Mouse (Mus musculus): ENCODE results near the gene Setd4.

Gene Setd4

DNA sequence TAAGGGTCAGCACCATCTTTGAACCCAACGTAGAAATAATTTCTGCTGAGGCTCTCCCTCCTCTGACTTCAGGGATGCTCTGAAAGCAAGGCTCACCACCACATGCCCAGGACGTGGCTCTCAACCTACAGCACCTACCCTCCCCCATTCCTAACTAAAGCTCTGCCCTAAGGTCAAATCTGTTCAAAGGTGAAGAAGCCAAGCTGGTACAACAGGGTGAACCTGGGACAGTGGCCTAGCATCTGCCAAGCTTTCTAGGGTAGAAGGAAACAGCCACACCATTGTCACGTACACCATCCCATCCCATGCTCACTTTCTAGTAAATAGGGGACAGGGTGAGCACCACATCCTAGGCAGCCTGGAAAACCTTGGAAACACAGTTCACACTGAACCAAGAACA, 11.2 kb downstream of the Setd4 start:
- DNase-seq (ENCODE audit: low spot score in 2 of 2) = no peak

DNA sequence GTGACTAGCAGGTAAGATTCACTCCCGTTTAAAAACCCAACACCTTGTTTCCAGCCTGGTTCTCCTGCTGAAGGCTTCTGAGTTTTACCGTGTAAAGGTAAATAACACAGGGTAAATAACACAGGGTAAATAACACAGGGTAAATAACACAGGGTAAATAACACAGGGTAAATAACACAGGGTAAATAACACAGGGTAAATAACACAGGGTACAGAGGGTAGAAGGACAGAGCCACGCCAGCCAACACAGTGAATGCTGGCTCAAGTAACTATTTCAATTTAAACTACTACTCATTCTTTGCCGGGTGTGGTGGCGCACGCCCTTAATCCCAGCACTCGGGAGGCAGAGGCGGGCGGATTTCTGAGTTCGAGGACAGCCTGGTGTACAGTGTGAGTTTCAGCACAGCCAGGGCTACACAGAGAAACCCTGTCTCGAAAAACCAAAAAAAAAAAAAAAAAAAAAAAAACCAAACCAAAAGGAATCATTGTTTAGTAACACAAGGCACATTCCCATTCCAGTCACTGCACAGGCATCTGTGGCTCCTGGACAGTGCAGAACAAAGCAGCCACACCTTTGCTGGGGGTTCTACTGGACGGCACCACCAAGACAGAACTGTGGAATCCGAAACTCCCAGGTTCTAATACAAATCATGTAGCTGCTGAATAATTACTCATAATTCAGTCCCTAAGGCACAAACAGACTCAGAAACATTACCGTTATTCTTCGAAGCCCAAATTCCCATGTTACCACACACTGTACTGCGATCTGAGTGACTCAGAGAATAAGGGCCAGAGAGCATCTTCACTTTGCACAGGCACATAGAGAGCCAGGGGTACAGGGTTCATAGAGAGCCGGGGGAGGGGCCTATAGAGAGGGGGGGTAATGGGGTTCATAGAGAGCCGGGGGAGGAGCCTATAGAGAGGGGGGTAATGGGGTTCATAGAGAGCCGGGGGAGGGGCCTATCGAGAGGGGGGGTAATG, 12.1 kb downstream of the Setd4 start:
- DNase-seq (ENCODE audit: low spot score in 2 of 2) = no peak

DNA sequence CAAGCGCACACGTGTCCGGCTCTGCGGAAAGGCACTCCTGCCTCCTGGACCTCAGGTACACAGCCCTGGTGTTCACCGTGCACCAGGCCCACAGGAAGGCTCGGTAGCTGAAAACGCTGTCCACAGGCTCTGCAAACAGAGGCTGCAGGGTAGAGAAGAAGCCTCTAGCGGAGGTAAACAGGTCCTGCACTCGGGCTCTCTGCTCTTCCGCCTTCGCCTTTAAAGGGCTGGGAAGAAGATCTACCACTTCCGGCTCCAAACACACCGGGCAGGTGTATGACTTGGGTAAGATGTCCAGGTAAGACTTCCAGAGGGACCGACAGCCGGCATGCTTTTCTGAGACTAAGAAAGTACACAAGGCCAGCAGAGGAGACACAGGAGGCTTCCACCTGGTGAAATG, 12.9 kb downstream of the Setd4 start:
- DNase-seq (ENCODE audit: low spot score in 2 of 2) = no peak

DNA sequence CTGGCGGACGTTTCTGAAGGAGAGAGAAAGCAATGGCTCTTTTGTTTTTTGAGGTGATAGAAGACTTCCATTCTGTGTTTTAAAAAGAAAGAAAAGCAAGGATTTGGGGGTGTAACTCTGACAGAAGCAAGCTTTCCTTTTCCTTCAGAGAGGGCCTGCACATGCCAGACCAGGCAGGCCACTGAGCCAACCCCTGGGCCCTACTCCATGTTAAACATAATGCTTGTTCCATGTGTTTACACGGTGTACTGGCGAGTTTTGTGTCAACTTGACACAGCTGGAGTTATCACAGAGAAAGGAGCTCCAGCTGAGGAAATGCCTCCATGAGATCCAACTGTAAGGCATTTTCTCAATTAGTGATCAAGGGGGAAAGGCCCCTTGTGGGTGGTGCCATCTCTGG, 15.6 kb downstream of the Setd4 start:
- no peak for DNase-seq (ENCODE audit: low spot score in 2 of 2)

DNA sequence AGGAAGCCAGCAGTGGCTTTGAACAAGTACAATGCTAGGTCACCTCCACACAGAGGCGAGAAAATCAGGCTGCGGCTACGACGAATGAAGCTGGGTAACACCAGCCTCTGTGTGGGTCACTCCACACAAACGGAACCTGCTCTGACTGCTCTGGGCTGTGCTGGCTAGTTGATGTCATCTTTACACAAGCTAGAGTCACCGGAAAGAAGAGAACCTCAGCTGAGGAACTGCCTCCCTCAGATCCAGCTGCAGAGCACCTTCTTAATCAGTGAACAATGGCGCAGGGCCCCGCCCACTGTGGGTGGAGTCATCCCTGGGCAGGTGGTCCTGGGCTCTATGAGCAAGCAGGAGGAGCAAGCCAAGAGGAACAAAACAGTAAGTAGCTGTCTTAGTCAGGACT, 17.5 kb downstream of the Setd4 start:
- peak; percentile 53 to 75 for DNase-seq (ENCODE audit: low spot score in 2 of 2)

DNA sequence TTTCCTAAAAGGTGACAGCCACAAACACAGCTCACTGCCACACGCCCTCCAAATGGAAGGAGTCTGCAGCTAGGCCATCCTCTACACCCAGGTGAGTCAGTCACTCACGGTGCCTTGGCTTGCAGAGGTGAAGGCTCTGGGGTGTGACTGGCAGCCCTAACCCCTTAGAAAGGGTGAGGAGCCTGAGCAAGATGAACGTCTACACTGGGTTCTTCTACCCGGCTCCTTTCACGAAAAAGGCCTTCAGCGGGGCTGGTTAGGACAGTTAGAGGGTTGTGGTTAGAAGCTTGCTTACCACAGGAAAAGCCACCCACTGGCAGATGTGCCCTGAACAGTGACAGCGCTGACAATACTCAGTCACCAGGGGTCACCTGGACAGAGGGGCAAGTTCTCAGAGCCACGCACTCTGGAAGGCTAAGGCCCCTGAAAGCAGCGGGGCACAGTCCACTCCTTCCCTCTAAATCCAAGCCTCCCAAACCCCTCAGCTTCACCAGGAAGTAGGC, 18.1 kb downstream of the Setd4 start:
- peak; percentile 28 to 64 for DNase-seq (ENCODE audit: low spot score in 2 of 2)

DNA sequence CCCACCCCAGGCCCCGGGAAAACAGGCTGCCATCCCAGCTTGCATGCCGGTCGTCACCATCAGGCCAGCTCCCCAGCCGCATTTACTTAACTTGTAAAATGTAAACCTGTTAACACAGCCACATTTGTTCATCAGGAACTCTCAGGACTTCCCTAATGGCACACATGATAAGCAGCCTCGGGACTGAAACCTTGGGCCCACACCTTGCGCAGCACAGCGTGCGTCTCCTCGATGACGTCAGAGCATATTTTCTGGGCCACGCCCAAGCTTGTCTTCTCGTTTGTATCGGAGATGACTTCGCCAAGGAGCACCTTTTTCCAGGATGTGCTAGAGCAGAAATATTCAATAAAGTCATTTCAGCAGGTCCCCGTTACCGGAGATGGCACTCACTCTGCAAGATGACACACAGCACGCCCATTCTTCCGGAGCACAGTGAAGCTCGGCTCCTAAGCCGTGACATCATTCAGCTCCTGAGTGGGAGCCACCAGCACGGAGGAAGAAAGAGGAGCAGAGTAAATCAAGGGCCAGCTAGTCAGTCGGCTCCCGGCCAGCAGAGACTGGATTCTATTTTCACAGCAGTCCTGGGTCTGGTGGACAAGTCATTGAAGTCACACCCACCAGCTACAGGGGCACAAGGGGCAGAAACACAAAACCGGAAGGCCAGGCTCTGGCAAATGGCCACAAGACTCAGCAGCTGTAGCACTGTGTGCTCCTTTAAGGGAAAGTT, 18.7 kb downstream of the Setd4 start:
- DNase-seq (ENCODE audit: low spot score in 2 of 2) = no peak

DNA sequence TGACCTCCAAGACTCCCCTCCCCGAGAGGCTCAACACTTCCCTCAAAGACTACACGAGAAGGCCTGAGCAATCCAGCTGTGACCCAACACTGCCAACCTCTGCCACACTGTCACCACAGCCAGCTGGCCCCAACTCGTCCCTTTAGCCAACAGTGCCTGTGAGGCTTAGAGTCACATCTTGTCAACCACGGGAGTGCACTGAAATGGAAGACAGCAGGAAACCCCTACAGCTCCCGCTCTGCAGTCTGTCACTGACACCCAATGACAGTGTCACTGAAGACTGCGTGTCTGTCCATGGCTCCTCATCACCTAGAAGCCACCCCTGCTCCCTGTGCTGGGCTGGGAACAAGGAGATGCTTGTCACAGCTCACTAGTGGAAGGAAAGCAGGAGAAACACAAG, 22.7 kb downstream of the Setd4 start:
- no peak for DNase-seq (ENCODE audit: low spot score in 2 of 2)

DNA sequence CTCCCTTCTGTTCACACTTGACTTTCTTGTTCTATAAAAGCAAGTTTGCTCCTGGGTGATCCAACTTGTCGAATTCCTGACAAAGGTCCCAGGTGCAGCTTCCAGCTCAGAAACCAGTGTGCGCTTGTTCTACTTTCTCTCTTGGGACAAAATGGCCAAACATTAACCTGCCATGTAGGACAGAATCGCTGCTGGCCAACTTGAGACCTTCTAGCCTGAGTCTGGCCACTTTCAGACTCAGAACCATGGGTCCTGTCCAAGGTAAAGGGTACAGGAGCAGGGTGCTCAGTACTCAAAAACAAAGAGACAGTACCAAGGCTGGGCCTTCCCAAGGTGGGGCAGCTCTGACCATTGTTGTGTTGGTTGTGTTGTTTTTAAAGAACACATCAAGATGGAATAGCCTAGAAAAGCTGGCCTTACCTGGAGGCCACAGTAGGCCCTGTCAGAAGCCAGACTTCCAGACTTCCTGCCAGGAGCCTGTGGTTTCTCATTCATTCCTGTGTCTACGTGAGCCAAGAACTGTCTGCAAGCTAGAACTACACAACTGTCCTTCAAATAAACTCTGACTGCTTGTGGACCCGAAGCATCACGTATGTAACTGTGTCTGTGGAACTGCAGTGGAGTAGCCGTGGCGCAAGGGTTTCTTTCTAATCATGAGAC, 25.4 kb downstream of the Setd4 start:
- no peak for DNase-seq (ENCODE audit: low spot score in 2 of 2)

DNA sequence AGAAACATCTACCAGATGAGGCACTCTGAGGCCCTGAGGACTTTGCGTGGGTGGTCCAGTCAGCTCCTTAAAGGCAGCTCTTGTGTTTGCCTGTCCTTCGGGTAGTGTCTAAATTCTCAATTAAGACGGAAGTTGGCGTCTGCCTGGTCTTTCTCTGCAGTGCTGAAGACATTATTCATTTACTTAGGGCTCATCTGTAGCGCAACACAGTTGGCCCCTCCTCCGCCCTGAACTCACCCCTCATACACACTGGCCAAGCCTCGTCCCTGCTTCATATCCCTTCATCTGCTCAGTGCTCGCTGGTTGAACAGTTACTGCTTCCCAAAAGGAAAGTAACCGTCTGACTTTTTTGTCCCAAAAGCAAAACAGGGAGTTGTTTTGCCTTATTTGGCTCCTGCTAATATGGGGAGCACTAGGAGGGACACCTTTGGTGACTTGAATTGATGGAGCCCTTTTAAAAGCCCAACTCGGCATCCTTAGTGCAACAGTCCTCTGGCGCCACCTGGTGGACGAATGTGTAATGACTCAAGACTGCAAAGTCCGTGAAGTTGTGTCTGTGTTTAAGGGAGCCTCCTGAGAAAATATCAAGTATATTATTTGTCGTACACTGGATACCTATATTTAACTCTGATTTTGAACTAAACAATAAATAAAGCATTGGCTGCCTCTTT, 27.3 kb downstream of the Setd4 start:
- peak; percentile 70 to 74 for DNase-seq (ENCODE audit: low spot score in 2 of 2)

DNA sequence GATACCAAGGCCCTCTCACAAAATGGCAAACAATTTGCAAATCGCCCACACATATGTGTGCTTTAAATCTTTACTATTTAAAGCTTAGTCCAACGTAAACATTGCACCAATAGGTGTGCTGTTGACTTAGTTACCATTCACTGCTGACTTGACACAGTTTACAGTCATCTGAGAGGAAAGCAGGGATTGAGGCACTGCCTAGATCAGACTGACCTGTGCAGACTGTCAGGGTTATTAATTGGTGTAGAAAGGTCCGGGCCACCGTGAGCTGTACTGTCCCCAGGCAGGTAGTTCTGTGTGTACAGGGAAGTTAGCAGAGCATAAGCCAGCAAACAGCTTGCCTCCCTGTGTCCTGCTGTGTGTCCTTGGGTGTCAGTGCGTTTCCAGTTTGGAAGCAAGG, 28.3 kb downstream of the Setd4 start:
- no peak for DNase-seq (ENCODE audit: low spot score in 2 of 2)

DNA sequence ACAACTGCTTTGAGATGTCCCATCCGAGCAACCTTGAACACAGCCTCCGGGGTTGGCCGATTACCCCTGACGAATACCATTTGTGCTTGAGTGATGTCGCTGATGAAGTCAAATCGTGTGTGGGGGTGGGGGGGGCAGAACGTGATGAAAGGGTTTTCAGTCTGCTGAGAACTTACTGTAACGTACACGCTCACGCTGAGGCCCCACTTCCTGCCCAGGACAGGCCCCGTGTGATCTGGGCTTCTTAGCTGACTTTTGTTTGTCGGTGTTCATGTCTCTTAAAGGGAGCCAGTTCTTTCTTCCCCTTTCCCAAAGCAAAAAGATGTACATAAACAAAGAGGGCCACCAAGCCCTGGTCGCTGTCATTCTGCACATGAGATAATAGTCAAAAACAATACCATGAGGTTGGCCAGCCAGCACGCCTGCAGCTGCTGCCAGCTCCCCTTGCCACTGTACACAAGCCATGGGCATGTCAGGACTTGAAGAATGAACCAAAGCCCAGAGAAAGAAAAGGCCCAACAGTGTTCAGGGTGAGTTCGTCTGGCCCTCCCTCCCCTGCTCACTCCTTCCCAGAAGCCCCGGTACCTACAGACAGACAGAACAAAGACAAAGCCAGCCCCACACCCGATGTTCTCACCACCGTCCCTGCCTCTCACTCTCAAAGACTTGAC, 29.2 kb downstream of the Setd4 start:
- DNase-seq (ENCODE audit: low spot score in 2 of 2) = peak; percentile 27 to 39

DNA sequence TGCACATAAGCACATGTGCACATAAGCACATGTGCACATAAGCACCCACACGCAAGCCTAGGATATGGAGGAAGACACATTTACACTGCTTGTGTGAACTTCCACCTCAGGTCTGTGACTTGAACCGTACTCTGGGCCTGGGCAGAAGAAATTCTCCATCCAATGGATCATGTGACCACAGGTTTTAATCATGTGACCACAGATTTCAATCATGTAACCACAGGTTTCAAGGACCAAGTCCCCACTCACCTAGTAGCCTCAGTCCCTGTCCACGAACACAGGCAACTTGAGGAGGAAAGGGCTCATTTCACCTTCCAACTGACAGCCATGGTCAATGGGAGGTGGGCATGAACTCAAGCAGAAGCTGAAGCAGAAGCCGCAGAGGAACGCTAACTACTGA, 30.4 kb downstream of the Setd4 start:
- DNase-seq (ENCODE audit: low spot score in 2 of 2) = no peak

DNA sequence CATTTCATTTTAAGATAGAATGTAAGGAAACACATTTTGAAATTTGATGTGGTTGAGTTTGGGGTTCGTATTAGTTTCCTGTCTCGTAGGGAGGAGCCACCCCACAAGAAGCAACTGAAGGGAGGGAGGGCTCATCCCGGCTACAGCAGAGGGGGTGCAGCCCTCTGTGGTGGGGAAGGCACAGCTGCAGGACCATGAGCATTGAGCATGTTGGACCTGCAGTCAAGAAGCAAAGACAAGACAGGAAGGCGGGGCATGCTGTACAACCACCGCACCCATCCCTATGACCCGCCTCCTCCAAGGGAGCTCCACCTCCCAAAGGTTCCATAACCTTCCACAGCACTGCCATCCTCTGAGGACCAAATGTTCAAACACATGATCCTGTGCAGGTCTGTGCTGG, 31.5 kb downstream of the Setd4 start:
- no peak for DNase-seq (ENCODE audit: low spot score in 2 of 2)

DNA sequence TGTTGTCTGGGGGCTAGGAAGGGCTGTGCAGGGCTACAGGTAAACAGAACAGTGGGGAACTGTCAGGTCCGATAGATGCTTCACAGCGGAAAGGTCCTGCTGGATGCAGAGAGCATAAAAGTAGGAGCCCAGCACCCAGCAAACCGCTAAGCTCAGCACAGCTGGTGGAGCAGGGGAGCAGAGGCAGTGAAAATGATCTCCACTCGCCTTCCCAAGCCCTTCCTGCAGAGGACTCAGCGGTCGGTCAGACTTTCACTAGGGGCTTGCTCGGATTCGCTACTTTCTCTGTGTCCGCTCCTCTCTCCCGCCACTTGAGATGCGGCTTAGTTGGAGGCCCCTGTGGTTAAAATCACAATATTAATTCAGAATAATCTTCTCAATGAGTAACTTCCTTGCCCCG, 45.4 kb downstream of the Setd4 start:
- no peak for DNase-seq (ENCODE audit: low spot score in 2 of 2)

DNA sequence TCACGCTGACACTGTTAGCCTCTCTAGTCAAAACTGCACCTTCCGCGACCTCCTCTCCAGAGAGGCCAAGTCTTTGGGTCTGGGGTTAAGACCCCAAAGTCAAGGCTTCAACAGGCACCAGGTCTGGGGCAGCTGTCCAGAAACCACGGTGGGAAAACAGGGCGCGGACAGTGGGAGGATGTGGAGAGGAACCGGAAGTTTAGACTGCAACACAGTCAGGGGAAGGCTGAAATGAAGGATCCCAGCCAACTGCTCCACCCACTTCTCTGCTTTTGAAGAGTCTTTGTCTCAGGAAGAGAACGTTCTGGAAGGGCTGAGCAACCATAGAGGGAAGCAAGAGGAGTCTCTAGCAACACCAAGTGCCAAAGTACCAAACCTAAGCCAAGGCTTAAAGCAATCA, 46.2 kb downstream of the Setd4 start:
- DNase-seq (ENCODE audit: low spot score in 2 of 2) = no peak

DNA sequence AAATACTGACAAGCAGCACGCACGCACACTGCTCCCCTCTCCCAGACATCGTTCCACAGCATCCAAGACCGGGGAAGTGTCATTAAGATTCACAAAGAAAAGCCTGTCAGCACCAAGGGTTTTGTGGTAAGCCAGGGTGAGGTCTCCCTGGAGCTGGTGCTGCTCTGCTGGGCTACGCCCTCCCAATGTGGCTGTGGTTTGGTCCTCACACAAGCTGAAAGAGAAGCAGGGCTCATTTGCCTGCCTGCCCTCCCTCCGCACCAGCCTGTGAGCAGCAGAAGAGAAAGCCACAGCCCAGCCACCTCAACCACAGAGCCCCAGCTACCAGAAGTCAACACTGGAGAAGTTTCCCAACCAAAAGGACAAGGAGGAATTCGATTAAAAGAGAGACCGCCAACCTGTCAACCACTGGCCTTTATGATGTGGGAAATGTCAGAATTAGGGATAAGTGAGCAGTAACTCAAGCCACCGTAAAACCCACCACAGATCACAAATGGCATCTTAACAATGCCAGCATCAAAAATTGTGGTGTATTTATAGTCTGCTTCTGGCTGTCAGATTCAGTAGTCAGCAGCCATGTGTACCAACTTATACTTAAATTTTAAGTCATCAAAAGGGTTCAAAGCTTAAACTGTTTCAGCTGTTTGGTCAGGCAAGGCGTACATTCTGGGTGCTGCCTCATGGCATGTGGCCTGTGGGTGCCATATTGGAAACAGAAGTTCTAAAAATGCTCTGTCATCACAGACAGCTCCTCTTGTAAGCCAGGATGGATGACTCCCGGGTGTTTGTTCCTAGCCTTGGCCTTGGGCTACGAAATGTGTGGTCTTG, 51.0 kb downstream of the Setd4 start:
- DNase-seq (ENCODE audit: low spot score in 2 of 2) = peak; percentile 56 to 64

DNA sequence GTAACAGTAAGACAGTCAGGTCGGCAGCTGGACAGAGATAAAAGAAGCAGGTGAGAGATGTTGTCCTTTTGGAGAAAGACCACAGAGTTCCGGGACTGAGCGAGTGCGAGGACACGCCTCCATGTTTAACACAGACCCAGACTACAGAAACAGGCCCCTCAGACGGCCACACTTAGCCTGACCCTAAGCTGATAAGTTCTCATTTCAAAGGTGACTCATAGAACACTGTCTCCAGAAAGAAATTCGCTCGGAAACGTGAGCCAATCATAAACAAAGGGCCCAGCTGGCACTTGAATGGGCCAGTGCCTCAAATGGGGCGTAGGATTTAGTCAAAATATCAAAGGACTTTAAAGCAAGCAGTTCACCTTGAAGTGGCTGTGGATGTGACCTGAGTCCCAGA, 54.6 kb downstream of the Setd4 start:
- no peak for DNase-seq (ENCODE audit: low spot score in 2 of 2)

DNA sequence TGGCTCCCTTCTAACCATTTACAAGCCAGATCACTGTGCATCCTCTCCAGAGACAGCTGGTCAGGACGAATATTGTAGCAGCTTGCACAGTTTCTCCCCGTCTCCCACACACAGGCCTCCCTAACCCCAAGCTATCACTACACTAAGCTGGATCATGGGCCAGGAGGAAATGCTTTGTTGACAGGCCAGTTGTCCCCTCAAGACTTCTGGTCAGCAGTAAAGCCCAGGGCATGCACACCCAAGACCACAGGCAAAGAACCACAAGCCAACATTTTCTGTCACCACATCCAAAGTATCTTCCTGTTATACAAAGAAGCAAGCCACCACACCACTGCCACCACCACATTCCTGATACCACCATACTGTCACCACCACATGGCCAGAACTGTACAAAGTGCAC, 55.8 kb downstream of the Setd4 start:
- DNase-seq (ENCODE audit: low spot score in 2 of 2) = no peak

DNA sequence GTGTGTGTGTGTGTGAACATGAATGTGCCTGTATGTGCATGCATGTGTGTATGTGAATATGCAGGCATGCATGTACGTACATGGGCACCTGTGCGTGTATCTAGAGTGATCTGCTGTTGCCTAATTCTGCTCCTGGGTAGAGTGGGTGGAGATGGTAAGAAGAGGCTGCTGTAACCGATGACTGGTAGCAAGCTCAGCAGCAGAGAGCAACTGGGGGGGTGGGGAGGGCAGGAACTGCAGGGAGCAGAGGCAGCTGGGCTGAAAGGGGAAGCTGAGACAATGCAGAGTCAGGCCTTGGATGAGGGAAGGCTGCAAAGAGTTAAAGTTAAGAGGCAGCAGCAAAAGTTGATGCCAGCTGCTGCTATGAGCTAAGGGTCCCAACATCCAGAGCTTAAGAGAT, 56.7 kb downstream of the Setd4 start:
- no peak for DNase-seq (ENCODE audit: low spot score in 2 of 2)
